Mouse (Mus musculus) heart, embryonic 13.5 days (tissue): ENCODE measurements around the gene Tagln2. TPM values are rescaled to one million over a fixed set of nuclear protein-coding genes. Genes with fewer than 3 reads are reported as not detected.
A peak's percentile ranks its signal among the peaks of the same experiment; 100 is the strongest.

Experiments
- ATAC-seq: fragments of 200-750 bp; cut with Nextera tagmentation; 2 replicates; pipeline ENCODE4 v1.8.0; 2017; ENCODE audit warnings: moderate TSS enrichment; ENCODE audit not compliant: insufficient number of reproducible peaks, low FRiP score, low TSS enrichment; ENCODE audit errors: extremely low read depth
- H3K27ac ChIP-seq: fragments of 300-500 bp; sonication (generic); replicated peaks from 2 replicates; pipeline ENCODE4 v1.5.1; 2015; ENCODE audit warnings: moderate library complexity, mild to moderate bottlenecking, inconsistent platforms
- H3K27me3 ChIP-seq: fragments of 300-500 bp; sonication (generic); replicated peaks from 2 replicates; pipeline ENCODE4 v1.6.1; 2015; ENCODE audit warnings: mild to moderate bottlenecking, inconsistent platforms
- H3K36me3 ChIP-seq: fragments of 300-500 bp; sonication (generic); 2 replicates; pipeline ENCODE4 v1.6.1; 2015; ENCODE audit warnings: mild to moderate bottlenecking, inconsistent platforms
- H3K4me1 ChIP-seq: fragments of 300-500 bp; sonication (generic); 2 replicates; pipeline ENCODE4 v1.6.1; 2015; ENCODE audit warnings: inconsistent platforms
- H3K4me2 ChIP-seq: fragments of 300-500 bp; sonication (generic); 2 replicates; pipeline ENCODE4 v1.6.1; 2015; ENCODE audit warnings: inconsistent platforms, mild to moderate bottlenecking, moderate library complexity
- H3K4me3 ChIP-seq: fragments of 300-500 bp; sonication (generic); 2 replicates; pipeline ENCODE4 v1.5.1; 2015; ENCODE audit warnings: moderate library complexity, mild to moderate bottlenecking, inconsistent platforms
- H3K9ac ChIP-seq: fragments of 300-500 bp; sonication (generic); 2 replicates; pipeline ENCODE4 v1.6.1; 2015; ENCODE audit warnings: inconsistent platforms, mild to moderate bottlenecking, moderate library complexity
- H3K9me3 ChIP-seq: fragments of 300-500 bp; sonication (generic); 2 replicates; pipeline ENCODE4 v1.6.1; 2016; ENCODE audit warnings: inconsistent platforms
- WGBS: fragments of 180-500 bp; shearing (Covaris S2); methylation state at CpG from one replicate; pipeline ENCODE4 v1.1.7; 2015; ENCODE audit warnings: mixed read lengths; 5-methylcytosine and 5-hydroxymethylcytosine counted together
- polyA plus RNA-seq: library from polyadenylated mRNA; unstranded; fragments of >200 nt; fragmentation: Nextera tagmentation; extraction: Ambion mirVana; gene quantifications from 2 replicates; pipeline ENCODE4 v1.2.1, GENCODE M21; 2015

Gene Tagln2
- polyA plus RNA-seq, 1 experiment from 2014 or later: 312 TPM

GRCm38 (mm10) chr1:172552623-172553022 is 52.8 kb downstream of the Tagln2 start:
- no peak for ATAC-seq
- Histone ChIP-seq H3K36me3 (no peaks in the 10 kb centered on the region), H3K4me2 (no peak overlapping the region), H3K4me1 (peaks cover 32% of the 10 kb centered on the region), H3K9me3 (no peaks in the 10 kb centered on the region), H3K9ac (no peak overlapping the region), H3K4me3 (no peak overlapping the region), H3K27ac (peak overlapping the region; percentile 21; the same call in 1 of the 2 replicates), H3K27me3 (peaks cover 37% of the 10 kb centered on the region)
- 57% methylated on average over 1 of the region's 1 CpGs for WGBS

GRCm38 (mm10) chr1:172555638-172556037 is 55.8 kb downstream of the Tagln2 start, which contains the start of gene Vsig8:
Gene Vsig8, plus strand, starts transcription at chr1:172555938.
- H3K36me3 ChIP-seq: no peaks in the 10 kb centered on the region
- H3K27ac ChIP-seq: no peak within 1 kb of the TSS
- no peak within 1 kb of the TSS for H3K9ac ChIP-seq
- ATAC-seq: no peak
- no peaks in the 10 kb centered on the region for H3K9me3 ChIP-seq
- H3K4me2 ChIP-seq: no peak within 1 kb of the TSS
- H3K4me3 ChIP-seq: no peak within 1 kb of the TSS
- H3K4me1 ChIP-seq: peaks cover 20% of the 10 kb centered on the region
- WGBS: 70% methylated on average over 11 of the region's 11 CpGs
- peaks cover 57% of the 10 kb centered on the region for H3K27me3 ChIP-seq

Other genes starting within 250 kb of the Tagln2 start
- 0.21 and 0.52 TPM in 2 replicates for gene Atp1a4, start 241.6 kb upstream of the Tagln2 start, polyA plus RNA-seq
- gene Igsf8, start 238.4 kb upstream of the Tagln2 start, polyA plus RNA-seq: 27.8 and 31.6 TPM in 2 replicates
- 17.0 and 20.8 TPM in 2 replicates for gene Atp1a2, start 202.0 kb upstream of the Tagln2 start, polyA plus RNA-seq
- gene Kcnj9, start 170.7 kb upstream of the Tagln2 start, polyA plus RNA-seq: not detected in 2 replicates
- gene Kcnj10, start 158.8 kb upstream of the Tagln2 start, polyA plus RNA-seq: 0.04 TPM in 1 of 2 replicates, not detected in the other
- 4.4 and 4.7 TPM in 2 replicates for gene Pigm, start 123.5 kb upstream of the Tagln2 start, polyA plus RNA-seq
- gene Slamf9, start 24.7 kb upstream of the Tagln2 start, polyA plus RNA-seq: 1.2 and 1.3 TPM in 2 replicates
- gene Igsf9, start 18.3 kb upstream of the Tagln2 start, polyA plus RNA-seq: 9.2 and 9.6 TPM in 2 replicates
- 1.9 and 2.4 TPM in 2 replicates for gene Cfap45, start 20.8 kb downstream of the Tagln2 start, polyA plus RNA-seq
- gene Vsig8, start 55.9 kb downstream of the Tagln2 start, polyA plus RNA-seq: 0.15 and 0.25 TPM in 2 replicates
- gene Slamf8, start 90.5 kb downstream of the Tagln2 start, polyA plus RNA-seq: not detected in 2 replicates
- not detected in 2 replicates for gene Fcrl6, start 102.5 kb downstream of the Tagln2 start, polyA plus RNA-seq
- gene Dusp23, start 132.9 kb downstream of the Tagln2 start, polyA plus RNA-seq: 10.4 and 10.9 TPM in 2 replicates
- 0.21 and 0.92 TPM in 2 replicates for gene Crp, start 198.0 kb downstream of the Tagln2 start, polyA plus RNA-seq